In the genomic region with DNA sequence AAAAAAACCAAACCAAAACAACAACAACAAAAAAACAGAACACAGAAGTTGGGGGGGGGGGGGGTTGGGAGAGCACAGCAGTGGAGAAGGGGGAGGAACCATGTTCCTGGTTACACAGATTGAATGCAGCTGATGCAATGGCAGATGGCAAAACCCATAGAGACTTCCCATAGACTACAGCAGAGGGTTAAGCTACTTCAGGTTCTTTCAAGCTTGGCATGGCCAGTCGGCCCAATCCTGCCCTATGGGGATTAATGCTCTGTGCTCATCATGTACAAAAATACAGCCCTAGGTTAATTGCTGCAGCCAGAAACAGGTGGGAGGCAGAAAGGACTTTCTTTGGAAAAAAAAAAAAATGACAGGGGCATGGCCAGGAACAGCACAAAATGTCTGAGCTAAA, we compare ENCODE assay signal across 32 mouse cellular contexts. TPM values are rescaled to one million over a fixed set of nuclear protein-coding genes. Genes with fewer than 3 reads are reported as not detected.
DNase-seq lines count a peak whose midpoint lies in the region; ATAC-seq and TF ChIP-seq lines count a peak whose summit lies in the region.
"Had no signal": no experiment of that assay in that cellular context is flagged by ENCODE, and none has a peak within 500 bp of the region (broad histone marks: within the 10 kb centered on the region; RNA-seq: fewer than 3 reads in every experiment).

No protein-coding gene starts in this region.

- no peaks in the 10 kb centered on the region for H3K27me3 ChIP-seq in forebrain, embryonic 12.5 days
- no peaks in the 10 kb centered on the region for H3K27me3 ChIP-seq in forebrain, embryonic 16.5 days (replicated peaks; ENCODE audit: control insufficient read depth, insufficient read depth, low read length)
- H3K27me3 ChIP-seq in midbrain, embryonic 11.5 days (ENCODE audit: control insufficient read depth, insufficient read depth, low read length) = no peaks in the 10 kb centered on the region
- no peaks in the 10 kb centered on the region for H3K27me3 ChIP-seq in midbrain, embryonic 13.5 days
- H3K27me3 ChIP-seq in hindbrain, embryonic 15.5 days = no peaks in the 10 kb centered on the region
- H3K27me3 ChIP-seq in midbrain, postnatal 0 days (ENCODE audit: insufficient read depth, low read length) = no peaks in the 10 kb centered on the region
- H3K27me3 ChIP-seq: embryonic facial prominence, embryonic 13.5 days; heart, embryonic 12.5 days; intestine, embryonic 15.5 days; limb, embryonic 12.5 days; liver, embryonic 15.5 days; neural tube, embryonic 13.5 days had no signal

- 52% methylated on average over 1 of the region's 1 CpGs for WGBS in forebrain, embryonic 12.5 days
- 52% methylated on average over 1 of the region's 1 CpGs for WGBS in forebrain, embryonic 16.5 days
- WGBS in midbrain, embryonic 11.5 days = 48% methylated on average over 1 of the region's 1 CpGs
- WGBS in midbrain, embryonic 13.5 days = 33% methylated on average over 1 of the region's 1 CpGs
- WGBS in hindbrain, embryonic 15.5 days = 35% methylated on average over 1 of the region's 1 CpGs
- 40% methylated on average over 1 of the region's 1 CpGs for WGBS in midbrain, postnatal 0 days

- no peak overlapping the region for H3K4me2 ChIP-seq in forebrain, embryonic 12.5 days
- H3K4me2 ChIP-seq in forebrain, embryonic 16.5 days (ENCODE audit: low read length) = no peak overlapping the region
- no peak overlapping the region for H3K4me2 ChIP-seq in midbrain, embryonic 11.5 days
- H3K4me2 ChIP-seq in midbrain, embryonic 13.5 days (replicated peaks) = no peak overlapping the region
- no peak overlapping the region for H3K4me2 ChIP-seq in hindbrain, embryonic 15.5 days
- no peak overlapping the region for H3K4me2 ChIP-seq in midbrain, postnatal 0 days (ENCODE audit: low read depth, low read length, poor library complexity, severe bottlenecking)
- H3K4me2 ChIP-seq: embryonic facial prominence, embryonic 13.5 days; heart, embryonic 12.5 days; intestine, embryonic 15.5 days; limb, embryonic 12.5 days; liver, embryonic 15.5 days; lung, embryonic 14.5 days; neural tube, embryonic 13.5 days had no signal

- no peak for DNase-seq in midbrain, embryonic 11.5 days (ENCODE audit: low spot score, missing footprints)
- DNase-seq in midbrain, postnatal 0 days (ENCODE audit: low spot score) = peak; percentile 78
- DNase-seq in adrenal gland, adult (ENCODE audit: inconsistent age in 2 of 2, low spot score in 1 of 2) = no peak
- DNase-seq in heart, adult 18-20 months = no peak
- DNase-seq: adrenal gland, postnatal 25 days; cerebellum, adult 2 months; embryo, embryonic 11 days; gastrocnemius, adult 2 months; gastrocnemius, postnatal 36 days; heart, adult 2 months; heart, postnatal 4 days; kidney, adult 2 months; kidney, postnatal 10 days; layer of hippocampus, postnatal 36 days; lung, embryonic 14.5 days; right cerebral cortex, postnatal 14 days had no signal

- no peaks in the 10 kb centered on the region for H3K4me1 ChIP-seq in forebrain, embryonic 12.5 days
- H3K4me1 ChIP-seq in forebrain, embryonic 16.5 days (replicated peaks; ENCODE audit: control insufficient read depth, insufficient read depth, low read length) = no peaks in the 10 kb centered on the region
- no peaks in the 10 kb centered on the region for H3K4me1 ChIP-seq in midbrain, embryonic 11.5 days (ENCODE audit: control insufficient read depth, insufficient read depth, low read length)
- H3K4me1 ChIP-seq in midbrain, embryonic 13.5 days (replicated peaks) = no peaks in the 10 kb centered on the region
- H3K4me1 ChIP-seq in hindbrain, embryonic 15.5 days (replicated peaks) = no peaks in the 10 kb centered on the region
- no peaks in the 10 kb centered on the region for H3K4me1 ChIP-seq in midbrain, postnatal 0 days (ENCODE audit: insufficient read depth, low read length)
- H3K4me1 ChIP-seq: embryonic facial prominence, embryonic 13.5 days; heart, embryonic 12.5 days; intestine, embryonic 15.5 days; limb, embryonic 12.5 days; liver, embryonic 15.5 days; neural tube, embryonic 13.5 days had no signal

- no peak overlapping the region for H3K9ac ChIP-seq in forebrain, embryonic 12.5 days
- H3K9ac ChIP-seq in forebrain, embryonic 16.5 days (replicated peaks; ENCODE audit: low read depth, low read length) = no peak overlapping the region
- H3K9ac ChIP-seq in midbrain, embryonic 11.5 days (ENCODE audit: low read length) = no peak overlapping the region
- no peak overlapping the region for H3K9ac ChIP-seq in midbrain, embryonic 13.5 days (replicated peaks)
- H3K9ac ChIP-seq in hindbrain, embryonic 15.5 days = no peak overlapping the region
- H3K9ac ChIP-seq in midbrain, postnatal 0 days (replicated peaks; ENCODE audit: low read length, poor library complexity, severe bottlenecking) = no peak overlapping the region
- H3K9ac ChIP-seq: embryonic facial prominence, embryonic 13.5 days; heart, embryonic 12.5 days; intestine, embryonic 15.5 days; limb, embryonic 12.5 days; liver, embryonic 15.5 days; lung, embryonic 14.5 days; neural tube, embryonic 13.5 days had no signal

- H3K27ac ChIP-seq in forebrain, embryonic 12.5 days = no peak overlapping the region
- H3K27ac ChIP-seq in forebrain, embryonic 16.5 days (ENCODE audit: low read length) = no peak overlapping the region
- H3K27ac ChIP-seq in midbrain, embryonic 11.5 days (ENCODE audit: low read depth, low read length) = no peak overlapping the region
- H3K27ac ChIP-seq in midbrain, embryonic 13.5 days = no peak overlapping the region
- H3K27ac ChIP-seq in hindbrain, embryonic 15.5 days (replicated peaks) = no peak overlapping the region
- H3K27ac ChIP-seq in midbrain, postnatal 0 days (ENCODE audit: low read depth, low read length) = no peak overlapping the region
- H3K27ac ChIP-seq: embryonic facial prominence, embryonic 13.5 days; gastrocnemius, adult 2 months; heart, adult 2 months; intestine, embryonic 15.5 days; limb, embryonic 12.5 days; liver, embryonic 15.5 days; neural tube, embryonic 13.5 days had no signal

- H3K4me3 ChIP-seq in forebrain, embryonic 12.5 days (replicated peaks) = no peak overlapping the region
- no peak overlapping the region for H3K4me3 ChIP-seq in forebrain, embryonic 16.5 days (replicated peaks; ENCODE audit: low read length)
- H3K4me3 ChIP-seq in midbrain, embryonic 11.5 days (ENCODE audit: low read depth, low read length) = no peak overlapping the region
- H3K4me3 ChIP-seq in midbrain, embryonic 13.5 days (replicated peaks) = no peak overlapping the region
- H3K4me3 ChIP-seq in hindbrain, embryonic 15.5 days = no peak overlapping the region
- H3K4me3 ChIP-seq in midbrain, postnatal 0 days (ENCODE audit: low read depth, low read length) = no peak overlapping the region
- H3K4me3 ChIP-seq: embryonic facial prominence, embryonic 13.5 days; erythroblast, embryonic 14.5 days; gastrocnemius, adult 2 months; heart, adult 2 months; heart, embryonic 12.5 days; intestine, embryonic 15.5 days; limb, embryonic 12.5 days; liver, embryonic 15.5 days; neural tube, embryonic 13.5 days had no signal

- H3K36me3 ChIP-seq in forebrain, embryonic 12.5 days (replicated peaks) = no peaks in the 10 kb centered on the region
- H3K36me3 ChIP-seq in forebrain, embryonic 16.5 days (ENCODE audit: control insufficient read depth, insufficient read depth) = no peaks in the 10 kb centered on the region
- H3K36me3 ChIP-seq in midbrain, embryonic 11.5 days (ENCODE audit: control insufficient read depth, insufficient read depth, low read length) = no peaks in the 10 kb centered on the region
- H3K36me3 ChIP-seq in midbrain, embryonic 13.5 days = no peaks in the 10 kb centered on the region
- H3K36me3 ChIP-seq in hindbrain, embryonic 15.5 days = no peaks in the 10 kb centered on the region
- no peaks in the 10 kb centered on the region for H3K36me3 ChIP-seq in midbrain, postnatal 0 days (ENCODE audit: insufficient read depth, low read length)
- H3K36me3 ChIP-seq: embryonic facial prominence, embryonic 13.5 days; heart, embryonic 12.5 days; intestine, embryonic 15.5 days; limb, embryonic 12.5 days; liver, embryonic 15.5 days; neural tube, embryonic 13.5 days had no signal

- 0 out of 2 replicates have a peak, but pooled peaks have one; percentile 39 for ATAC-seq in forebrain, embryonic 12.5 days (ENCODE audit: low FRiP score)
- ATAC-seq in forebrain, embryonic 16.5 days = no peak
- peak; percentile 46; the same call in 1 of the 2 replicates for ATAC-seq in midbrain, embryonic 11.5 days (ENCODE audit: low FRiP score)
- ATAC-seq in midbrain, embryonic 13.5 days = no peak
- peak; percentile 81 for ATAC-seq in hindbrain, embryonic 15.5 days (ENCODE audit: low FRiP score, low read depth)
- no peak; the same call in 1 of the 2 replicates for ATAC-seq in midbrain, postnatal 0 days (ENCODE audit: low FRiP score)
- ATAC-seq: CD4-positive, CD25-positive, alpha-beta regulatory T cell, adult 4 months; intestine, embryonic 15.5 days had no signal

- no peaks in the 10 kb centered on the region for H3K9me3 ChIP-seq in forebrain, embryonic 12.5 days
- H3K9me3 ChIP-seq in forebrain, embryonic 16.5 days (ENCODE audit: control insufficient read depth, low read length) = no peaks in the 10 kb centered on the region
- H3K9me3 ChIP-seq in midbrain, embryonic 11.5 days (ENCODE audit: control insufficient read depth, low read length) = no peaks in the 10 kb centered on the region
- no peaks in the 10 kb centered on the region for H3K9me3 ChIP-seq in midbrain, embryonic 13.5 days
- H3K9me3 ChIP-seq in hindbrain, embryonic 15.5 days = no peaks in the 10 kb centered on the region
- no peaks in the 10 kb centered on the region for H3K9me3 ChIP-seq in midbrain, postnatal 0 days (ENCODE audit: low read length)
- H3K9me3 ChIP-seq: embryonic facial prominence, embryonic 13.5 days; heart, embryonic 12.5 days; intestine, embryonic 15.5 days; limb, embryonic 12.5 days; liver, embryonic 15.5 days; neural tube, embryonic 13.5 days had no signal

- no peak for TF ChIP-seq CTCF in midbrain, postnatal 0 days (IDR thresholded peaks at IDR 0.05)

RNA-seq across cellular contexts. Expression of gene Aldoart1, which starts 17.0 kb away (rescaled TPM):
- polyA plus RNA-seq in forebrain, embryonic 12.5 days (2016; fragmentation: Nextera tagmentation; extraction: Ambion mirVana) = not detected in 2 replicates
- not detected in 2 replicates for polyA plus RNA-seq in forebrain, embryonic 16.5 days (2015; fragmentation: Nextera tagmentation; extraction: Ambion mirVana)
- not detected in 2 replicates for polyA plus RNA-seq in midbrain, embryonic 11.5 days (2014; fragmentation: Nextera tagmentation; extraction: Ambion mirVana)
- not detected in 2 replicates for polyA plus RNA-seq in midbrain, embryonic 13.5 days (2015; fragmentation: Nextera tagmentation; extraction: Ambion mirVana)
- not detected in 2 replicates for polyA plus RNA-seq in hindbrain, embryonic 15.5 days (2015; fragmentation: Nextera tagmentation; extraction: Ambion mirVana)
- total RNA-seq in midbrain, postnatal 0 days (2014; rRNA removed) = 0.09 TPM in 1 of 2 replicates, not detected in the other
- not detected in 2 replicates for polyA plus RNA-seq in midbrain, postnatal 0 days (2015; fragmentation: Nextera tagmentation; extraction: Ambion mirVana)
- total RNA-seq in heart, adult 18-20 months (2021) = under 1 TPM in 1 of 2 experiments, not detected in 1; 0.17 TPM
- total RNA-seq: adrenal gland, postnatal 25 days; heart, adult 2 months; heart, postnatal 4 days; layer of hippocampus, postnatal 36 days; liver, adult 2 months had no signal
- polyA plus RNA-seq: embryonic facial prominence, embryonic 13.5 days; erythroblast, embryonic 14.5 days; forebrain, embryonic 11.5 days; heart, embryonic 12.5 days; limb, embryonic 12.5 days; liver, adult 2 months; liver, embryonic 15.5 days; lung, embryonic 14.5 days; small intestine, adult 2 months; stomach, embryonic 14.5 days had no signal

Comparison
In these comparisons a context has a peak if more than half of its experiments do, and no peak if none do; other contexts are left out.
1. ATAC-seq: peak in forebrain, embryonic 12.5 days (single experiment), midbrain, embryonic 11.5 days (single experiment) and hindbrain, embryonic 15.5 days (single experiment); none in forebrain, embryonic 16.5 days (single experiment), midbrain, embryonic 13.5 days (single experiment) and midbrain, postnatal 0 days (single experiment).